Mouse (Mus musculus): ENCODE measurements around the gene Narfl.
"Not testable (repeated sequence)": the region's sequence is repeated elsewhere in the genome, so short reads cannot be mapped to it uniquely, and the experiment has no call there.

The Narfl gene

DNA sequence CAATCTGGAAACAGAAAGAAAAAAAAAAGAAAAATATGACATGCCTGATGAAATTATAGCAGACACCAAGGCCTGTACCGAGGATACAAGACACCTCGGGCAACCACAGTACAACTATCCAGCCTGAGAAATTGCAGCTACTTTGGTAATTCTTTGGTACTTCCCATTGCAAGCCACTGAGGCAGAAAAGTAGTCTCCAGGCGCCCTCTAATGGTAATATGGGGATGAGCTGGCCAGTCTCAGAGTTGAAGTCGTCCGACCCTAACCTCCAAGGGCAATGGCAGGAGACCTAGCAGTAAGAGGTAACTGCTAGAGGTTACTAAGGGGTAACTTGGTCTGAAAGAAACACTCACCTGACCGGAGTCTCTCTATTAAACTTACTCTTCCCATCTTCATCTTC is 27.5 kb downstream of the Narfl start:
- in situ Hi-C loops (cut with MboI, MseI) = loop anchor here (5.0 kb wide), 1 partner anchor 34 kb away; no protein-coding TSS in a partner anchor

DNA sequence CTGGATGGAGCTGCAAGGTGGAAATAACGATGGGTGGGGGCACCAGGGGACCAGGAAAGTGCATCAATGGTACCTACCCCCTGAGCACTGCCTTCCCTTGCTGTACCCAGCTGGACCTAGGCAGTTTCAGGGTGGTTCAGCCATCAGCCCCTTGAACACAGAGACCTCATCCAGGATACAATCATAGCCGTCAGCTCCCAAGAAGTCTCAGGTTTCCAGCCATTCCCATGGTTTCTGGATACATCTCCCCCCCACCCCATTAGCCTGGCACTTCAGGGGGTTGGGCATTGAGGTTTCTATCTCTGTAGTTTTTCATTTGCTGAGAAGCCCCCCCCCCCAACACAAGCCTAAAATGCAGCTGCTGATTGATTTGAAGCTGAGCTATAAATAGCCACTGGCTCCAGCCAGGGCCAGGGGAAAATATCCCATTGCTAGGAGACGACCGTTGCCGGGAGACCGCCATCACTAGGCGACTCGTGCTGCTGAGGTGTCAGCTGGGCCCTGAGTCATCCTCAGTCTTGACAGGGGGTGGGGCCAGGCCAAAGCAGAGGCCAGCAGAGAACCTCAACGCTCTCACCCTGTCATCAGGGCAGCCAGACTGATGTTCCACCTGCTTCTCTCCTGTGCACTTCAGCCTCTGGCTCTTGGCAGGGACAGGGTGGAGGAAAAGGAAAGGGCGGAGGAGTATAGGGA is 29.4 kb downstream of the Narfl start:
- in situ Hi-C loops (cut with MboI, MseI) = loop anchor here (5.0 kb wide), 1 partner anchor 36 kb away; no protein-coding TSS in a partner anchor

DNA sequence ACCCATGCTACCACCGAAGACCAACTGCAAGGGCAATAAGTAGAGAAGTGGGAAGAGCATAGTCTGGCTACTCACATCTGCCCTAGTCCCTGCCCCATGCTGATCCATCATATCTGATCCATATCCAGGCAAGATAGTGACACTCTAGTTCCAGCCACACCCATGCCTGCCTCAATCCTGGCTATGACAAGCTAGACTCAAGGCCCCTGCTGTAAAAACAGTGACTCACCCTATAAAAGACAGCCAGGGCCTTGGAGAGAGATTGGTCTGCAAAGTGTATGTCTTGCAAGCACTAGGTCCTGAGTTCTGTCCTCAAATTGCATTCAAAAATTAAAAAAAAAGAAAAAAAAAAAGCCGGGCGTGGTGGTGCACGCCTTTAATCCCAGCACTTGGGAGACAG is 32.9 kb downstream of the Narfl start:
- in situ Hi-C loops (cut with MboI, MseI) = no loop called here

DNA sequence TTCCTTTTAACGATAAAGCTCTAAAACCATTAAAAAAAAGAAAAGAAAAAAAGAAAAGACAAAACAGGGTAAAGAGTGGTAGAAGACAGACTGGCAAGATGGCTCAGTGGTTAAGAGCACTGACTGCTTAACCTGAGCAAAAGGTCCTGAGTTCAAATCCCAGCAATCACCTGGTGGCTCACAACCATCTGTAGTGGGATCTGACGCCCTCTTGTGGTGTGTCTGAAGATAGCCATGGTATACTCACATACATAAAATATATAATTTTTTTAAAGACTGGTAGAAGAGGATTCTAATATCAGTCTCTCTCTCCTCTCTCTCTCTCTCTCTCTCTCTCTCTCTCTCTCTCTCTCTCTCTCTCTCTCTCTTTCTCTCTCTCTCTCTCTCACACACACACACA is 33.9 kb downstream of the Narfl start:
- in situ Hi-C loops (cut with MboI, MseI) = not testable (repeated sequence)

DNA sequence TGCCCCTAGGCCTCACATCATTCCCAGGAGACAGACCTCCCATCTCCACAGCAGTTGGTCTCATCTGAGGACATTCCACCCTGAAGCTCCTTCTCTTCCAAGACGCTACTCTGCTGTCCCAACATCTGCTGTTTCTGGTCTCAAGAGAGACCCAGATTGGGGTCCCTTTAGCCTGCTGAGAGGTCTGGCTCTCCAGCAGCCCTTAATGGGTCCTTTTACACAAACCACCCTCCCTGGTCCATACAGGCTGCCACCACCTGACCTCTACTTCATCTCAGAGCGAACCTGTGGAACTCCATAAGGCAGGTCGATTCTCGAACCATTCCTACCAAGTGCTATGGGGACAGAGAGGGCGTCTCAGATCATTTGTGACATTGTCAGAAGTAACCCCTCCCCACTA is 34.5 kb downstream of the Narfl start:
- in situ Hi-C loops (cut with MboI, MseI) = no loop called here

DNA sequence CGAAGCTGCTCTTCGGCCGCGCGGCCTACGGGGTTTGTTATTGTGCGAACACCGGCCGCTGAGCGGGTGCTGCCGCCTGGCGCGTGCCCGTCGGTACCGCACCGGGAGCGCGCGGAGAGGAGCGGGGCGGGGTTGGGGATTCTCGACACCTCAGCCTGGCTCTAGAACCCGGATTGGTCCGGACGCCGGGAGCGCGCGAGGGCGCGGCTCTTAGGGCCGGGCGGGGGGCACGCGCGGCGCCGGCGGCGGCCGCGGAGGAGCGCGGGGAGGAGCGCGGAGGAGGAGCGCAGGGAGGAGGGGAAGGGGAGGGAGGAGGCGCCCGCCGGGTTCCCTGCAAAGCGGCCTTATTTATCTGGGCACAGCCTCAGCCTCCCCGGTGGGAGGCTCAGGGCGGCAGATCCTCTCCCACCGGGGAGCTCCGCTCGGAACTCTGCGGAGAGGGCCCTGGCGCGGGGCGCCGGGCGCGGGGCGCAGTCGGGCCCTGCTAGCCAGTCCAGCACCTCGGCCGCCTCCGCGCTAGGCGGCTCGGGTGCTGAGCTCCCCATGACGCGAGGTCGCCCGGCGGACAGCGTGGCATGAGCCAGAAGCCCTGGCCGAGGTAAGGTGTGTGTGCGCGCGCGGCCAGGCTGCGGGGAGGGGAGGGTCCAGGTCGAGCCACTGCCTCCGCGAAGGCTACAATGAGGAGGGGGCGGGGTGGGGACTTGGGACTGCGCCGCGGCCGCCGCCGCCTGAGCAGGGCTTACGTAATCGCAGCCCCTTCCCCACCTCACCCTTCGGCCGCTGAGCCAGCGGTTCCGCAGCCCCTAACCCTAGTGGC is 35.4 kb downstream of the Narfl start, which contains the start of gene Fbxl16:
Gene Fbxl16 (plus strand): TSS at position 297 of the 817 bp plus-strand sequence.
- in situ Hi-C loops (cut with MboI, MseI) = no loop called here

DNA sequence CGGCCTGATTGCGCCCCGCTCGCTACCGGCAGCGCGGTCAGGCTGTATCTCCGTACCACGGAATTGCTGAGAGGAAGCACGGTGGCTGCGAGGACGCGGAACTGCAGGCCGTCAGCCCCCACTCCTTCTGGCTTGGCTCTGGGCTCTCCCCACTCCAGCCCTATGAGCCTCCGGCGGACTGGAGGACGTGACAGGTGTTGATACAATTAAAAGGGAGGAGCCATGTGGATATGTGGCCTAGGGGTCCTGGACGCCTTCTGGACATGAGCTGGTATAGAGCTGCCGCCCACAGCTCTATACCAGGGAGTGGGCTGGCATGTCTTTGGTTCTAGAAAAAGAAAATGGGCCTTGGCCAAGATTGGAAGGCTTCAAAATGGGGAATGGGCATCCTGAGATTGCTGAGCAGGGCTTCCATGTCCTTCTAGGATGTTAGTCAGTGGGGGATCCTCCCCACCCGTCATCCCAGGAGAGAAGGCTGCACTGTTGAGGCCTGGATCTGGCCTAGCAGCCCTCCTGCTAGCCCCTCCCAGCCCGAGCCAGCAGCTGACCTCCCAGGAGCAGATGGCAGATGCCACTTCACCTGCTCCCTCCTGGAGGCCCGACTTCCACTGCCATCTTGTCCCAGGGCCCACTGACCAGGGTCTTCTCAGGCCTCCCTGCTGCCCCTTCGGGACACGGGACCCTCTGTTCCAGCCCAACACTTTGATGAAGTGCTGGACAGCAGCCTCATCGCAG is 36.2 kb downstream of the Narfl start:
- in situ Hi-C loops (cut with MboI, MseI) = no loop called here

DNA sequence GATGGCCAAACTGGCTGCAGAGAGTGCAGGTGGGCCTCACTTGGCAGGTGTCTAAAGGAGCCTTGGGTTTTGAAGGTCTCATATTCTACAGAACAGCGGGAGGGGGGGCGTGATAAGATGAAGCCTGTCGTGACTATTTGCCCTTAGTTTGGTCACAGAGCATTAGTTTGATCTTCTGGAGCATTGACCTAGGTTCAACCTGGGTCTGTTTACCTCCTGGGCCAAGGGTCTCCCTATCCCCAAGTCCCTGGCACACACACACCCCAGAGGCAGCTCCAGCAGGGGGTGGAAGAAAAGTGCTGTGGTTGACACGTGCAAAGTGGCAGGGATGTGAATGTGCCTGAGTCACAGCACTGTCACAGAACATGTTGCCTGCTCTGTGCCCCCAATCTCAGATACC is 37.3 kb downstream of the Narfl start:
- in situ Hi-C loops (cut with MboI, MseI) = no loop called here

DNA sequence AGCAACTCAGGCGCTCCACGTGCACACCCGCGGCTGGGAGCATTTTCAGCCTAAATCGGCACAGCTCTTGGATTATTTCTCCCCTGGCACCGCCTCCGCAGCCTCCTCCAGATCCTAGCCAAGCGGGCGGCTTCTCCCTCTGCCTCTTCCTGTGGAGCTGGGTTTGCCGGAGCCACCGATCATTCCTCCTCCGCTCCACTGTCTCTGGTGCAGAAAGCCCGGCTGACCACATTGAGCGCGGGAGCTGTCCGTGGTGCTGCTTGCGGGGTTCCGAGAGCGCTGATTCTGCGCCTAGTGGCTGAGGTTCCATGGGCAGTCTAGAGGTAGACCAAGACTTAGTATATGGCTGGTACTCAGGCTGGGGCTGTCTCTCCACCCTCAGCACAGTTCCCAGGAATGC is 39.9 kb downstream of the Narfl start:
- in situ Hi-C loops (cut with MboI, MseI) = no loop called here

DNA sequence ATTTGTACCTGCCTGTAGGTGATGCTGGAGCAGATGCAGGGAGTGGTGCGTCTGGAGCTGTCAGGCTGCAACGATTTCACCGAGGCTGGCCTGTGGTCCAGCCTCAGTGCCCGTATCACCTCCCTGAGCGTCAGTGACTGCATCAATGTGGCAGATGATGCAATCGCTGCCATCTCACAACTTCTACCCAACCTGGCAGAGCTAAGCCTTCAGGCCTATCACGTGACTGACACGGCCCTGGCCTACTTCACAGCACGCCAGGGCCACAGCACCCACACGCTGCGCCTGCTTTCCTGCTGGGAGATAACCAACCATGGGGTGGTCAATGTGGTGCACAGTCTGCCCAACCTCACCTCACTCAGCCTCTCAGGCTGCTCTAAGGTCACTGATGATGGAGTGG is 44.1 kb downstream of the Narfl start:
- in situ Hi-C loops (cut with MboI, MseI) = no loop called here

DNA sequence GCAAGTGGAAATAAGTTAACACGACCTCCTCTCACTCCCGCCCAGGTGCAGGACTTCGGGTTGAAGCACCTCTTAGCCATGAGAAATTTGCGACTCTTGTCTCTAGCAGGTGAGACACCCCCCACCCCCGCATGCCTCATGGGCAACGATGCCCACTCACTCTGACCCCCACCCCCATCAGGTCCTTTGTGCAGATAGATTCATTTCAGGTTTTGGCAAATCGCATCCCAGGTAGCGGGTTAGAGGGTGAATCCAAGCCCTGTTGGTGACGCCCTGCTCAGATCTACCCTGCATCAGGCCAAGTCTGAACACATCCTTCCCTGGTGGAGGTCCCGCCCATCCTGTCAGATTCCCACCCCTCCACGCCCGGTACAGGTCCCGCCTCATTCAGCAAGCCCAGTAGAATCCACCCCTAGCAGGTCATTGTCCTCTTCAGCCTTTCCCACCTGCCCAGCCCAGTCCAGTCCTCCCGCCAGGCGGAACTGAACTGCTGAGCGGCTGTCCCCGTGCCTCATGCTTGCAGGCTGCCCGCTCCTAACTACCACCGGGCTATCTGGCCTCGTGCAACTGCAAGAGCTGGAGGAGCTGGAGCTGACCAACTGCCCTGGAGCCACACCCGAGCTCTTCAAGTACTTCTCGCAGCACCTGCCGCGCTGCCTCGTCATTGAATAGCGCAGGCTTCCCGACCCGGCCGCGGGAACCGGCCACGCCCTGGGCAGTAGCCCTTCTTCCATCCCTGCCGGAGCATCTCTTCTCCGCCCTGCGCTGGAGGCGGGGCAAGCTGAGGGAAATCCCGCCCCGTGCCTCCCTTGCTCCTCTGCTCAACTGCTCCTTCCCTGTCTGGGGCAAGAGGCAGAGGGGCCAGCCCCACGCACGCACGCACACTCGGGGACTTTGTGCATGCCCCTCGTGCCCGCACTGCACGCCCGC is 45.5 kb downstream of the Narfl start:
- in situ Hi-C loops (cut with MboI, MseI) = no loop called here

DNA sequence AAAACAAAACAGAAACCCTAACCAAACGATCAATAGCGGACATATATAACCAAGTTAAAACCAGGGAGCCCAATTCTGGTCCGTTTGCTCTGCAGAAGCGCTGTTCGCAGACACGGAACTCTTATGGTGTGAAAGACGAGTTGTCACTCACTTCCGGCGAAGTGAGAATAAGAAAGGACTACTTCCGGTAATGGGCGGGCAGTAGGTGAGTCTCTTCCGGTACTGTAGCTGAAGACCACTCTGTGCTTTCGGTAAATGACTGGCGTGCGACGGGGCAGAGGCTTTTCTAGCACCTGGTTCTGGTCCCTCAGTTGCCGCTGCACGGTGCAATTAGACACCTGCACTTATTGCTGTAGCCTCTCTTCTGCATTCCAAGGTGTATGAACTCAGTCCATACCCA is 49.9 kb downstream of the Narfl start, which contains the start of gene Wdr24:
Gene Wdr24 (plus strand): TSS at position 176 of the 400 bp plus-strand sequence.
- in situ Hi-C loops (cut with MboI, MseI) = loop anchor here in 1 of 2 experiments (10.0 kb wide), 1 partner anchor 1721 kb away; no protein-coding TSS in a partner anchor

DNA sequence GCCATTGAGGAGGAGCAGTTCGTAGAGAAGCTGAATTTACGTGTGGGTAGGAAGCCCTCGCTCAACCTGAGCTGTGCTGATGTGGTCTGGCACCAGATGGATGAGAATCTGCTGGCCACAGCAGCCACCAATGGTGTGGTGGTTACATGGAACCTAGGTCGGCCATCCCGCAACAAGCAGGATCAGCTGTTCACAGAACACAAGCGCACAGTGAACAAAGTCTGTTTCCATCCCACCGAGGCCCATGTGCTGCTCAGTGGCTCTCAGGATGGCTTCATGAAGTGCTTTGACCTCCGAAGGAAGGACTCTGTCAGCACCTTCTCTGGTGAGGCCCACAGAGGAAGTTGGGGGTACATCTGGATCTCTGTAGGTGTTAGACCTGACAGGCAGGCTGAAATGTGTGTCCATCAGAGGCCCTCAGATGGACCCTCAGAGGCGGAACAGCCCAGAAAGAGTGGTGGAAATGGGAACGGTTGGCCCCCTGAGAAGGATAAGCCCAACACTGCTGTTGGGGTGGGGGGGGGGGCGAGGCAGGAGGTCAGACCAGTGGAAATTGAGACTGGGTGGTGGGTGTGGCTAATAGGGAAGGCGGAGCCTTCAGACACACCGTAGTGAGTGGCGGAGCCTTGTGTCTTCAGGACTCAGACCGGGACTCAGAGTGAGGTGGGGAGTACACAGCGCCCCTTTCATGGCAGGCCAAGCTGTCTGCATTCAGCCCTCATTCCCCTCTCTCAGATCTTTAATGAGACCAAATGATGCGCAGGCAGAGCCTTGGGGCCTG is 51.0 kb downstream of the Narfl start:
- in situ Hi-C loops (cut with MboI, MseI) = loop anchor here in 1 of 2 experiments (10.0 kb wide), 1 partner anchor 1720 kb away; no protein-coding TSS in a partner anchor

DNA sequence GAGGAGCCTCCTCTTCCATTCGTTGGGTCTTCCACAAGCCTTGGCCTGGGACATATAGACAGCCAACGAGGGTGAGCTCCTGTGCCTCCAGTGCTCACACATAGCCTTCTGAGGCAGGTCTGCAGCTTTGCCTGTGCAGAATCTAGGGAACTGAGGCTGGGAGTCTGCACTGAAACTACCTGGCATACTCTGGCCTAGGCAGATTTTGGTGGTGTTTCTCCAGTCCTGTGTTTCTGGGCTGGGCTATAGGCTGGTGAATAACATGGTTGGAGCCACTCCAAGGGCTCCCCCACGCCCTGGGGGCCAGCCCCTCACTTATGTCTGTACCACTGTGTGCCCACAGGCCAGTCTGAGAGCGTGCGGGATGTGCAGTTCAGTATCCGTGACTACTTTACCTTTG is 51.7 kb downstream of the Narfl start:
- in situ Hi-C loops (cut with MboI, MseI) = loop anchor here in 1 of 2 experiments (10.0 kb wide), 1 partner anchor 1719 kb away; no protein-coding TSS in a partner anchor

DNA sequence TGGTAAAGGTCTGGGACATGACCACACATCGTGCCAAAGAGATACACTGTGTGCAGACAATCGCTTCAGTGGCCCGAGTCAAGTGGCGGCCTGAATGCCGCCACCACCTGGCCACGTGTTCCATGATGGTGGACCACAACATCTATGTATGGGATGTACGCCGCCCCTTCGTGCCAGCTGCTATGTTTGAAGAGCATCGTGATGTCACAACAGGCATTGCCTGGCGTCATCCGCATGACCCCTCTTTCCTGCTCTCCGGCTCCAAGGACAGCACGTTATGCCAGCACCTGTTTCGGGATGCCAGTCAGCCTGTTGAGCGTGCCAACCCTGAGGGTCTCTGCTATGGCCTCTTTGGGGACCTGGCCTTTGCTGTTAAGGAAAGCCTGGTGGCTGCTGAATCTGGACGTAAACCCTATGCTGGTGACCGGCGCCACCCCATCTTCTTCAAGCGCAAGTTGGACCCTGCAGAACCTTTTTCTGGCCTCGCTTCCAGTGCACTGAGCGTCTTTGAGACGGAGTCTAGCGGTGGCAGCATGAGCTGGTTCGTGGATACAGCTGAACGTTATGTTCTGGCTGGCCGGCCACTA is 52.5 kb downstream of the Narfl start:
- in situ Hi-C loops (cut with MboI, MseI) = loop anchor here in 1 of 2 experiments (10.0 kb wide), 1 partner anchor 1719 kb away; no protein-coding TSS in a partner anchor

DNA sequence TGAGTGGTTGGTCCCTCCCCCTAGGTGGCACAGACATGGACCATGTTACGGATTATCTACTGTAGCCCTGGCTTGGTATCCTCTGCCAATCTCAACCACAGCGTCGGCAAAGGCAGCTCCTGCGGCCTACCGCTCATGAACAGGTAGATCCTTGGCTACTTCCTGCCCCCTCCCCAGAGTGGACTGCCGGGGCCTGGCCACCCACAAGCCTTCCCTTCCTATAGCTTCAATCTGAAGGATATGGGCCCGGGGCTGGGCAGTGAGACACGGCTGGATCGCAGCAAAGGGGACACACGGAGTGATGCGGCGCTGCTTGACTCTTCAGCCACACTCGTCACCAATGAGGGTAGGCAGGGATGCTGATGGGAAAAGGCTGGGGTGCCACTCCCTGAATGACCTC is 53.4 kb downstream of the Narfl start:
- in situ Hi-C loops (cut with MboI, MseI) = loop anchor here in 1 of 2 experiments (10.0 kb wide), 1 partner anchor 1718 kb away; no protein-coding TSS in a partner anchor

DNA sequence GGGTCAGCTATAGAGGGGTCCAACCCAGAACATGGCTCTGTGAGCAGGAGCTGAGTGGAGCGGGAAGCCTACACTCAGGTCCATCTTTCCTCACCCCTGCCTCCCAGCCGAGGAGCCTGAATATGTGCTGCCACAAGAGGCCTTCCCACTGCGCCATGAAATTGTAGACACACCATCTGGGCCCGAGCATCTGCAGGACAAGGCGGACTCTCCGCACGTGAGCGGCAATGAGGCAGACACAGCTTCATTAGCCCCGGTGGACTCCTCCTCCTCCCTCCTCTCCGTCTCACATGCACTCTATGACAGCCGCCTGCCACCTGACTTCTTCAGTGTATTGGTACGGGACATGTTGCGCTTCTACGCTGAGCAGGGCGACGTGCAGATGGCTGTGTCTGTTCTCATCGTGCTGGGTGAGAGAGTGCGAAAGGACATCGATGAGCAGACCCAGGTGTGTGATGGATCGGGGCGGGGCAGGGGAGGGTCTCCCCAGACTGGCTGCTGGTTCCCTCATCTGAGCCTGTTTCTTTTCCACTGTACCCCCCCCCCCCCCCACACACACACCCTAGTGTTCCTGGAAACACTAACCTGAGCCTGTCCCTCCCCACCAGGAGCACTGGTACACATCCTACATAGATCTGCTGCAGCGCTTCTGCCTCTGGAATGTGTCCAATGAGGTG is 54.1 kb downstream of the Narfl start:
- in situ Hi-C loops (cut with MboI, MseI) = loop anchor here in 1 of 2 experiments (10.0 kb wide), 1 partner anchor 1717 kb away; no protein-coding TSS in a partner anchor

DNA sequence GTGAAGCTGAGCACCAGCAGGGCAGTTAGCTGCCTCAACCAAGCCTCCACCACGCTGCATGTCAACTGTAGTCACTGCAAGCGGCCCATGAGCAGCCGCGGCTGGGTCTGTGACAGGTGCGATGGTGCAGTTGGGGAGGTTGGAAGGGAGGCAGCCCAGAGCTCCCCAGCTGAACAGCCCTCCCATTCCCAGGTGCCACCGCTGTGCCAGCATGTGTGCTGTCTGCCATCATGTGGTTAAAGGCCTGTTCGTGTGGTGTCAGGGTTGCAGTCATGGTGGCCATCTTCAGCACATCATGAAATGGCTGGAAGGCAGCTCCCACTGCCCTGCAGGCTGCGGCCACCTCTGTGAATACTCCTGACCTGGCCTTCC is 54.6 kb downstream of the Narfl start:
- in situ Hi-C loops (cut with MboI, MseI) = loop anchor here in 1 of 2 experiments (10.0 kb wide), 1 partner anchor 1717 kb away; no protein-coding TSS in a partner anchor

Measured in T-helper 17 cell (primary cell).